Mouse (Mus musculus): Measurements from ENCODE around the gene Chd9. TPM values are rescaled to one million over a fixed set of nuclear protein-coding genes. Genes with fewer than 3 reads are reported as not detected.

The Chd9 gene
- polyA plus RNA-seq (2012) = 0.03 and 0.08 TPM in 2 replicates

DNA sequence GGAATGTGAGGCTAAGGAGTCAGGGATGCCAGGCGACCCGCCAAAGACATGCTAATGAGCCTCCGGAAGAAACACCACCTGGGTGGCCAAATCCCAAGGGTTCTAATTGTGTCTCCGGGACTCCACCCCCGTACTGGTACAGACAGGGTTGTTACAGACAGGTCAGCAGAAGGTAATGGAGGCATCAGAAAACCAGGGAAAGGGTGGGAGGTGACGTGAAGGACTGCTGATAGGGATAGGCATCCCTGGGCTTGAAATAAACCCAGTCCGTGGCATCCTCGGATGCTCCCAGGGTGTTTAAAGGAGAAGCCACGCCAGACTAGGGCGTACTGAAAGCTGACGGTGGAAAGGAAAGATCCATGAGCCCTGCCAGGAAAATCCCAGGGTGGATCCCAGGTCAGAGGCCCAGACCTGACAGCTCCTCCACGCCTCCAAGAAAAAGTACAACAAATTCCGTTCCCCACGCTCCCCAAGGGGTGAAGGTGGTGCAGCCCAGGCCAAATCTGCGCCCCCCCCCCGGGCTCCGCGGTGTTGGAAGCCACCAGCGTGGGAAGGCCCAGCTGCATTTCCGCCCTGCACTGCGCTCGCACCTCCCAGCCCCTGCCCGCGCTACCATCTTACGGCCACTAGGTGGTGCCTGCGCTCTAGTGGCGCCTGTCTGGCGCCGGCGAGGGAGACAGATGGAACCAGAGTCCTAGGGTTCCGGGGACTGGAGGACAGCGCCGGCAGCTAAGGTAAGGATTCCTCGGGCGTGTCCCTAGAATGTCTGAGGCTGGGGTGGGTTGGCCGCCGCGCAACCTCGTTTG is at the start of gene Chd9:
Gene Chd9, plus strand, starts transcription at position 172 of the 806 bp plus-strand sequence.
- H3K4me3 ChIP-seq (replicated peaks) = peak within 1 kb of the TSS; percentile 66
- peaks cover 25% of the 10 kb centered on the region for H3K4me1 ChIP-seq (ENCODE audit: control insufficient read depth)
- no peaks in the 10 kb centered on the region for H3K36me3 ChIP-seq (ENCODE audit: control insufficient read depth)
- H3K27me3 ChIP-seq (ENCODE audit: control insufficient read depth) = no peaks in the 10 kb centered on the region
- TF ChIP-seq TAL1 (IDR thresholded peaks at IDR 0.05; ENCODE audit: low read length) (no peak), GATA1 (IDR thresholded peaks at IDR 0.05; ENCODE audit: low read length) (no peak)
- no peaks in the 10 kb centered on the region for H3K9me3 ChIP-seq (ENCODE audit: control insufficient read depth, low read length)

DNA sequence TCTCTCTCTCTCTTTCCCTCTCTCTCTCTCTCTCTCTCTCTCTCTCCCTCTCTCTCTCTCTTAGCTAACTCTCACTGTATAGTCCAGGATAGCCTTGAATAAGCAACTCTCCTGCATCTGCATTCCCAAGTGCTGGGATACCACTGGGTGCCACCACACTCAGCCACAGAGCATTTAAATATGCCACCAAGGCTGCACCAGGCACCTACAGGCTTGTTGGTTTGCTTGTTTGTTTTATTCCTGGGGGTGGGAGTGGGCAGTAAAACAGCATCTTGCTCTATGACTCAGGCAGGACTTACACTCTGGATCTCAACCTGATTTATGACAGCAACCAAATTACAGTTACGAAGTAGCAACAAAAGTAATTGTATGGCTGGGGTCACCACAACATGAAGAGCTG is 36.5 kb upstream of the Chd9 start:
- Histone ChIP-seq H3K4me3 (replicated peaks) (no peak overlapping the region), H3K36me3 (ENCODE audit: control insufficient read depth) (no peaks in the 10 kb centered on the region), H3K9me3 (ENCODE audit: control insufficient read depth, low read length) (no peaks in the 10 kb centered on the region), H3K27me3 (ENCODE audit: control insufficient read depth) (no peaks in the 10 kb centered on the region), H3K4me1 (ENCODE audit: control insufficient read depth) (no peaks in the 10 kb centered on the region)
- TF ChIP-seq GATA1 (IDR thresholded peaks at IDR 0.05; ENCODE audit: low read length) (no peak), TAL1 (IDR thresholded peaks at IDR 0.05; ENCODE audit: low read length) (no peak)

GRCm38 (mm10) chr8:90793710-90794109 is 34.4 kb upstream of the Chd9 start:
- TF ChIP-seq GATA1 (IDR thresholded peaks at IDR 0.05; ENCODE audit: low read length) (no peak), TAL1 (IDR thresholded peaks at IDR 0.05; ENCODE audit: low read length) (no peak)
- H3K4me3 ChIP-seq (replicated peaks) = no peak overlapping the region
- no peaks in the 10 kb centered on the region for H3K9me3 ChIP-seq (ENCODE audit: control insufficient read depth, low read length)
- no peaks in the 10 kb centered on the region for H3K27me3 ChIP-seq (ENCODE audit: control insufficient read depth)
- H3K4me1 ChIP-seq (ENCODE audit: control insufficient read depth) = no peaks in the 10 kb centered on the region
- no peaks in the 10 kb centered on the region for H3K36me3 ChIP-seq (ENCODE audit: control insufficient read depth)

- no peaks in the 10 kb centered on the region for H3K36me3 ChIP-seq (ENCODE audit: control insufficient read depth)
- H3K9me3 ChIP-seq (ENCODE audit: control insufficient read depth, low read length) = no peaks in the 10 kb centered on the region
- H3K27me3 ChIP-seq (ENCODE audit: control insufficient read depth) = no peaks in the 10 kb centered on the region
- no peaks in the 10 kb centered on the region for H3K4me1 ChIP-seq (ENCODE audit: control insufficient read depth)
- TF ChIP-seq GATA1 (IDR thresholded peaks at IDR 0.05; ENCODE audit: low read length) = no peak
- TF ChIP-seq TAL1 (IDR thresholded peaks at IDR 0.05; ENCODE audit: low read length) = no peak
- no peak overlapping the region for H3K4me3 ChIP-seq (replicated peaks)
These were observed 32.9 kb upstream of the Chd9 start for GRCm38 (mm10) chr8:90794990-90795861.

- TF ChIP-seq TAL1 (IDR thresholded peaks at IDR 0.05; ENCODE audit: low read length) = no peak
- TF ChIP-seq GATA1 (IDR thresholded peaks at IDR 0.05; ENCODE audit: low read length) = no peak
These were observed 28.7 kb upstream of the Chd9 start for GRCm38 (mm10) chr8:90799473-90799872.

DNA sequence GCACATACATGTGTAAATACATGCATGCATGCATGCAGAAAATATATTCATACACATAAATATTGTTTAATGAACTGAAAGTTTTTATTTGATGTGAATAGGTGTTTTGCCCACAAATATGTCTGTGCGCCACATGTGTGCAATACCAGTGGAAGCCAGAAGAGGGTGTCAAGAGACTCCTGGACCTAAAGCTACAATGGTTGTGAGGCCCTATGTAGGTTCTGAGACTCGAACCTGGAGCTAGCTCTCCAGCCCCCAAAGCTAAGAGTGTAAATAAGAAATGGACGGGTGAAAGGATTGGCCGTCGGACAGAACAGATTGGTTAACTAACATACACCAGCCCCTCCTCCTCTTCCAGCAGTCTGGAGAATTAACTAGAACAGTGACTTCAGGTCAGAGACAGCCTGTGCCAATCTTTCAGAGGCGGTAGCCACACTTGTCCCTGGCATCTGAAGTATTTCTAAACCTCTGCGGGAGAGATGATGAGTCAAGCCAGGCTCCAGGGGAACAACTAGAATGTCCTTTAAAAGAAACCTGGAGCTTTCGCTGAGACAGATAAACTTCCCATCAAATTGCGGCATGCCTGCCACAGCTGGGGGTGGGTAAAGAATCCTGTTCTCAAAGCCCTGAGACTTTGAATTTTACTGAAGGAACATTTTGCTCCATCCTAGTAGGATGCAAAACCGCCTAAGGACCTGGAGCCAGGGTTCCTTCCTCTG is 14.4 kb upstream of the Chd9 start:
- no peaks in the 10 kb centered on the region for H3K27me3 ChIP-seq (ENCODE audit: control insufficient read depth)
- H3K4me1 ChIP-seq (ENCODE audit: control insufficient read depth) = no peaks in the 10 kb centered on the region
- H3K36me3 ChIP-seq (ENCODE audit: control insufficient read depth) = no peaks in the 10 kb centered on the region
- no peaks in the 10 kb centered on the region for H3K9me3 ChIP-seq (ENCODE audit: control insufficient read depth, low read length)
- no peak for TF ChIP-seq TAL1 (IDR thresholded peaks at IDR 0.05; ENCODE audit: low read length)
- no peak for TF ChIP-seq GATA1 (IDR thresholded peaks at IDR 0.05; ENCODE audit: low read length)
- no peak overlapping the region for H3K4me3 ChIP-seq (replicated peaks)

More at GRCm38 (mm10) chr8:90799473-90799872, 28.7 kb upstream of the Chd9 start:
- H3K9me3 ChIP-seq (ENCODE audit: control insufficient read depth, low read length) = peaks cover 3% of the 10 kb centered on the region; the same call in 1 of the 2 replicates
- no peak overlapping the region for H3K4me3 ChIP-seq (replicated peaks)
- no peaks in the 10 kb centered on the region for H3K27me3 ChIP-seq (ENCODE audit: control insufficient read depth)
- no peaks in the 10 kb centered on the region for H3K4me1 ChIP-seq (ENCODE audit: control insufficient read depth)
- no peaks in the 10 kb centered on the region for H3K36me3 ChIP-seq (ENCODE audit: control insufficient read depth)

DNA sequence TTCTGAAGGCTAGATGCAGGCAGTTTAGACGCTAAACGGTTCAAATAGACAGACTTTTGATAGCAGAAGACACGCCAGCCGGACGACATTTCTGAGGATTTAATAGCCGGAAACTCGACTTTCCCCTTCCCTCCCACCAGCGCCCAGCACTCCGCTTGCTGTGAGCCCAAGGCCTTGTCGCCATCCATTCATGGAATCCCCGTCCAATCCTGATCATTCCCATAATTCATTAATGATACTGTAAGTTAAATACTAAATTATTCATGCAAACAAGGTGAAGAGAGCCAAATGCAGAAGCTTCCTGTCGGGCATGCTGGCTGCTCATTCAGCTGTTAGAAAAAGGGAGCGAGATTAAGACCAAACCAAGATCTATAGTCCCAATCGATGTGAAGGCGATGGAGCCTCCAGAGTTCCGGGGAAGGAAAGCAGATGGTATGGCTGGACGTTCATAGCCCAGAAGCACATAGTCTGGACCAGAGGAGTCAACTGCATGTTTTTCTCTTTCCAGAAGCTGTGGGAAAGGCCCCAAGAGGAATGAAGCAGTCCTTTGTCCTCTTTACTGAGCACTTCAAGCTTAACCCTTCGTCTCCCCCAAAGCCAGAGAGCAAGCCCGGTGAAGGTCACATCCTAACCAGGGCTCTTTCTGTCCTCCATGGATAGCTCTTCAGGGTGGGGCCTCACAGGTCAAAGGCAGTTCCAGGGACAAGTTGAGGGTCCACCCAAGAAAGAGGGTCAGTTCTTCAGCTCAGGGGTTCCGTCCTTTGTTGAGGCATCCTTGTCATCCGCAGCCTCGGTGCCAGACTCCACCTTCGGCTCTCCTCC is 11.9 kb upstream of the Chd9 start:
- Histone ChIP-seq H3K27me3 (ENCODE audit: control insufficient read depth) (no peaks in the 10 kb centered on the region), H3K36me3 (ENCODE audit: control insufficient read depth) (no peaks in the 10 kb centered on the region), H3K9me3 (ENCODE audit: control insufficient read depth, low read length) (no peaks in the 10 kb centered on the region), H3K4me3 (replicated peaks) (no peak overlapping the region), H3K4me1 (ENCODE audit: control insufficient read depth) (no peaks in the 10 kb centered on the region)
- TF ChIP-seq TAL1 (IDR thresholded peaks at IDR 0.05; ENCODE audit: low read length) (no peak), GATA1 (IDR thresholded peaks at IDR 0.05; ENCODE audit: low read length) (no peak)

DNA sequence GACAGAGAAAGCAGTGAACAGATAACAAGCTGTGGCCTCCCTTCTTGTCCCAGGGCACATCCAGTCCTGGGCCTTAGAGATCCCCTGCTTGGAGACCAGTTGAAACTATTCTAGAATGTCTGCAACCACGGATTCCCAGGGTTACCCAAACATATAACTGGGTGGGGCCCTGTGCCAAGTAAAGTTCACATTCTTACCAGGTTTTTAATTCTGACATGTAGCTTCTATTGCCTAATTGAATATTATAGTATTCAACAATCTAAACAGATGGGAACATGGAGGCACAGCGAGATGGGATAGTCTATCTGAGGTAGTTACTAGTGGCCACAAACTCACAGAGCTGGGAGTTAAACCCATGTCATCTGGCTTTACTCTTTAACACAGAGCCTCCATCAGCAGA is 10.9 kb upstream of the Chd9 start, which contains the start of gene Gm19935:
Gene Gm19935, minus strand, starts transcription at position 101 of the 400 bp plus-strand sequence.
- TF ChIP-seq TAL1 (IDR thresholded peaks at IDR 0.05; ENCODE audit: low read length) (no peak), GATA1 (IDR thresholded peaks at IDR 0.05; ENCODE audit: low read length) (no peak)
- no peak within 1 kb of the TSS for H3K4me3 ChIP-seq (replicated peaks)
- no peaks in the 10 kb centered on the region for H3K4me1 ChIP-seq (ENCODE audit: control insufficient read depth)
- no peaks in the 10 kb centered on the region for H3K9me3 ChIP-seq (ENCODE audit: control insufficient read depth, low read length)
- no peaks in the 10 kb centered on the region for H3K27me3 ChIP-seq (ENCODE audit: control insufficient read depth)
- H3K36me3 ChIP-seq (ENCODE audit: control insufficient read depth) = no peaks in the 10 kb centered on the region

Measured in erythroblast, embryonic 14.5 days (primary cell).